Mouse (Mus musculus) effector memory CD4-positive, alpha-beta T cell, adult 5 months (primary cell): ENCODE measurements around the gene Nom1. TPM values are rescaled to one million over a fixed set of nuclear protein-coding genes. Genes with fewer than 3 reads are reported as not detected.

Experiments
- polyA plus RNA-seq: library from polyadenylated mRNA; unstranded; fragments of 100-300 nt; shearing (Covaris generic); gene quantifications from one replicate; pipeline ENCODE4 v1.2.1, GENCODE M21; 2017

Gene Nom1
- 30.7 TPM for polyA plus RNA-seq

DNA sequence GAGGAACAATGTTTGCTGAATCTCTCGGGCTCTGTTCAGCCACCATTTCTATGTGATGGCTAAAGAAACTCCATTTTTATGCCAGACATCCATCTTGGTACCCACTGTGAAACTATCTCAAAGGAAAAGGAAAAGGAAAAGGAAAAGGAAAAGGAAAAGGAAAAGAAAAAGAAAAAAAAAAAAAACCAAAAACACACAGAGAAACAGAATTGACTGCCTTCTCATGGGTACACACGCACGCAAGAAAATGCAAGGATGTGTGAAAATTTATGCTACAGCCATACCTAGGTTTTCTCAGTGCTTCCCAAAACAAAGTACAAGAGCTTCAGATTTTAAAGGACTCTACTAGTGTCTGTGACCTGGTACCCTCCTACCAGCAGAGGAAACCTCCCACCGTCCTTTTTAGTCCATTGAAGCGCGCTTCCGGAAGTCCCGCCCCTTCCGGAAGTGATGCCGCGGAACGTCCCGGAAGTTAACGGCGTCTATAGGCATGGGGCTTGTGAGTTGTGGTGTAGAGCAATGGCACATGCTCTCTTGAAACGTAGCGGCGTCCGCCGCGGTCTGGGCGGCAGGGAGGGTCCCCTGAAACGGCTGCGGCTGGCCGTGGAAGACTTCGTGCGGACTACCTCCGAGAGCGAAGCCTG is at the start of gene Nom1:
Gene Nom1, plus strand, starts transcription at position 437 of the 644 bp plus-strand sequence.

DNA sequence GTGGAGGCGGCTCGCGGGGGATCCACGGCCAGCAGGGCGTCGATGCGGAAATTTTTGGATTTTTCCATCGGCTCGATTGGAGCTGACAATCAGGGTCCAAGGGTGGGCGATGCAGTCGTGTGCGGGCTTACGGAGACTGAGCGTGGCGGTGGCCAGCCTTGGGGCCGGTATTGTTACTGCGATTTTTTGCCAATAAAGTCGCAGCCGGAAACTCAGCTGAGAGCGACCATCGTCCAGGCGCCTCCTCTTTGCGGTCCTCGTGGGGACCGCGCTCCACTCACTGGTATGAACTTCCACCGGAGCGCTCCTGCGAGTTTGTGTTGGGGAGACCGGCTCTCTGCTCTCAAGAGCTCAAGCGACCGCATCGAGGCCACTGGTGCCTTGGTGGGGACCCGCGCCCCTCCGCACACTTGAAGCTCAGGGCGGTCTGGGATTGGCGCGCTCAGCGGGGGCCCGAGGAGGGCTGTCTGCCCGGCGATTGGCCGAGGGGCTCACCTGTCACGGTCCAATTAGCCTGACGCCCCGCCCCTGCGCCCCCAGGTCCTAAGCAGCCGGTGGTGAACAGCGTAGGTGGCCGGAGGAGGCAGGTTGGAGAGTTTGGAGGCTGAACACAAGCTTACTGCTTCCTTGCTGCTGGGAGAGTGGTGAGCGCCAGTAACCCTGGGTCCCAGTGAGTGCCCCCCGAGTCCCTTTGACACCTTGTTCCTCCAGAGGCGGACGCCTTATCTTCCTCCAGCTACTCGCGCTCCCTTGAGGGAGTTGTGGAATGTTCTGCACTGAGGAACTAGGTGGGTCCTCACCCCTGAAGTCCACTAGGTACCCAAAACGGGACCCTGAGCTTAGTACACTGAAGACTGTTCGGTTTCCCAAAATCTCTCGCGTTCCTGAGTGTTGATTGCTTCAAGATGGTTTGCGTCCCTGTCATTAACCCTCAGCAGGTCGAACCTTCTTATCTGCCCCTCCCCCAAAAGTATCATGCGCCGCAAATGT is 44.0 kb downstream of the Nom1 start, which contains the start of gene Mnx1:
Gene Mnx1, minus strand, starts transcription at position 263 of the 990 bp plus-strand sequence.

Other genes with a start within 250 kb of the Nom1 start
- gene Rnf32, start 238.7 kb upstream of the Nom1 start, polyA plus RNA-seq: 17.8 TPM
- gene Lmbr1, start 56.3 kb upstream of the Nom1 start, polyA plus RNA-seq: 4.0 TPM
- not detected for gene Mnx1, start 43.8 kb downstream of the Nom1 start, polyA plus RNA-seq
- 44.9 TPM for gene Ube3c, start 134.6 kb downstream of the Nom1 start, polyA plus RNA-seq